Mouse (Mus musculus) MEL-GATA-1-ER (cell line): ENCODE data around the gene Pip5k1c.

Experiments
- DNase-seq: peaks from one replicate; pipeline ENCODE4 v3.0.0-alpha.2; 2012; ENCODE audit warnings: low read depth; ENCODE audit errors: extremely low read depth

Gene Pip5k1c

DNA sequence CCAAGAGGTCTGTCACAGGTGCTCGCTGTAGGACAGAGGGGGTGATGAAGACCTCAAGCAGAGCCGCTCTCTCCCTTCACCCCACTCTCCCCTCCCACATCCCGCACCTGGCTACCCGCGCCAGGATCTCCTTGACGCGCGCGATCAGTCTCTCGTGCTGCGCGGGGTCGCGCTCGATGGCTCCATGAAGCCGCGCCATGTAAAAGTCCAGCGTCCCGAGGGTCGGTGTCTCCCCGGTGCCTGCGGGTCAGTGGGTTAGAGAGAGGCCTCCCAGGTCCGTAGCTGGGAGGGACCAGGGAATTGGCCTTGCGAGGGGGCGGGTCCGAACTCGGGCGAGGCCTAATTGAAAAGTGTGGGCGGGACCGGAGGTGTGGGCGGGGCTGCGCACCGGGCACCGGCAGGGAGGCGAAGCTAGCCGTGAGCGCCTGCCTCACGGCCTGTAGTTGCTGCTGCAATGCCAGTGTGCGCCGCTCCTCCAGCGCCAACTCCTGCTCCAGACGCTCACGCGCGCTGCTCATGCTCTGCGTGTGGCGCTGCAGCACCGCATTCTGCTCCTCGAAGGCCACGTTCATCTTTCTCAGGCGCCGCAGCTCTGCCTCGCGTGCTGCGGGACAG is 53.8 kb downstream of the Pip5k1c start:
- no peak for DNase-seq

GRCm38 (mm10) chr10:81349146-81349545 is 56.4 kb downstream of the Pip5k1c start:
- no peak for DNase-seq

- no peak for DNase-seq
These were observed 57.2 kb downstream of the Pip5k1c start for GRCm38 (mm10) chr10:81349961-81350350.

- DNase-seq, result peak; percentile 93
These were observed 57.7 kb downstream of the Pip5k1c start, which contains the start of gene Hmg20b for GRCm38 (mm10) chr10:81350351-81351063. Hmg20b (minus strand) TSS chr10:81350480.

- peak; percentile 78 for DNase-seq
These were observed 59.0 kb downstream of the Pip5k1c start for GRCm38 (mm10) chr10:81351678-81352291.

GRCm38 (mm10) chr10:81354738-81355477 is 62.1 kb downstream of the Pip5k1c start:
- no peak for DNase-seq

GRCm38 (mm10) chr10:81355533-81355932 is 62.8 kb downstream of the Pip5k1c start:
- no peak for DNase-seq

DNA sequence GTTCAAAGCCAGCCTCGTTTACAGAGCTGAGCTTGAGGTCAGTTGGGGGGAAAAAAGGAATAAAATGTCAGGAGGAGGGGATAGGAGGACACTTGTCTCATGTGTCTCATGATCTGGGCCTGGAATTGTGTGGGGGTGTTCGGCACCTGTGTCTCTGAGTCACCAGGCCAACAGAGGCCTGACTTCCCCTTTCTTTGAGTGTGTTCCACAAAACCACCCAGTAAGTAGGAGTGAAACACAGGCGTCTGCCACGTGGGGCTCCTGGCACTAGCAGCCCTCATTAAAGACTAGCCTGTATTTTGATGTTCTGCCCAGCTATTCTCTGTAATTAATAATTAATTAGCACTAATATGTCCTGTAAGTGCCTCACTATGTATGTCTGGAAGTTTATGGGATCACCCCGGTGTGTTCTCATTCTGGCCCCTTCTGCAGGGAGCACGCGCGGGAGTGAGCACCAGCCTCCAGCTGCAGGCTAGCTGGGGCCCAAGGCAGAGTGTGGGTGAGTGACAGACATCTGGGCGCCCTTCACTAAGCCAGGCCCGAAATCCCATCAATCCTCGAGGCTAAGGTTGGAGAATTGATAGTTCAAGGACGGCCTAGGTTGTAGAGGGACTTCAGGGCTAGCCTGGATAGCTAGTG is 63.7 kb downstream of the Pip5k1c start:
- DNase-seq, result peak; percentile 88

GRCm38 (mm10) chr10:81356991-81357844 is 64.5 kb downstream of the Pip5k1c start, which contains the start of gene Mfsd12:
Mfsd12 (plus strand) TSS chr10:81357491.
- DNase-seq, result no peak

GRCm38 (mm10) chr10:81358209-81358608 is 65.4 kb downstream of the Pip5k1c start:
- no peak for DNase-seq

GRCm38 (mm10) chr10:81358841-81359240 is 66.1 kb downstream of the Pip5k1c start:
- DNase-seq, result no peak

- DNase-seq, result no peak
These were observed 68.0 kb downstream of the Pip5k1c start for GRCm38 (mm10) chr10:81360721-81361120.

DNA sequence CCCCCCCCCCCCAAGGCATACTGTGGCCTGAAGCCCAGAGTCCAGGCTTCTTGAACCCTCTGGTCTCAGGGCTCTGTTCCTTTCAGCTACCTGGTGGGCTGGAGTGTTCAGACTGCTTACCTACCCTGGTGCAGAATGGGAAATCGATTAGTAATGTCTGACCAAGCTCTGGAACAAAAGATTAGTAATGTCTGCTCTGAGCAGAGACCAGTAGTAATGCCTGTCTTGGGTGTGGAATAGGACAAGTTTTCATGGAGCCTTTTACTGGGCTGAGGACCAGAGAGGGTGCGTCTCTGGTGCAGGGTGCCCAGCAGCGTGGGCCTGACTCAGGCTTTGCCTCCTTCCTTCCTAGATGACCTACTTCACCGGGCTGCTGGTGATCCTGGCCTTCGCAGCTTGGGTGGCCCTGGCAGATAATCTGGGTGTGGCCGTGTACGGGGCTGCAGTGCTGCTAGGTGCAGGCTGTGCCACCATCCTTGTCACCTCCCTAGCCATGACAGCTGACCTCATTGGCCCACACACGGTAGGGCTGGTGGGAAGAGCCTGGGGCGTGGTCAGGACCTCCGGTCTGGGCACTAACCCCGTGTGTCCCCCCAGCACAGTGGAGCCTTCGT is 69.7 kb downstream of the Pip5k1c start:
- DNase-seq, result no peak

DNA sequence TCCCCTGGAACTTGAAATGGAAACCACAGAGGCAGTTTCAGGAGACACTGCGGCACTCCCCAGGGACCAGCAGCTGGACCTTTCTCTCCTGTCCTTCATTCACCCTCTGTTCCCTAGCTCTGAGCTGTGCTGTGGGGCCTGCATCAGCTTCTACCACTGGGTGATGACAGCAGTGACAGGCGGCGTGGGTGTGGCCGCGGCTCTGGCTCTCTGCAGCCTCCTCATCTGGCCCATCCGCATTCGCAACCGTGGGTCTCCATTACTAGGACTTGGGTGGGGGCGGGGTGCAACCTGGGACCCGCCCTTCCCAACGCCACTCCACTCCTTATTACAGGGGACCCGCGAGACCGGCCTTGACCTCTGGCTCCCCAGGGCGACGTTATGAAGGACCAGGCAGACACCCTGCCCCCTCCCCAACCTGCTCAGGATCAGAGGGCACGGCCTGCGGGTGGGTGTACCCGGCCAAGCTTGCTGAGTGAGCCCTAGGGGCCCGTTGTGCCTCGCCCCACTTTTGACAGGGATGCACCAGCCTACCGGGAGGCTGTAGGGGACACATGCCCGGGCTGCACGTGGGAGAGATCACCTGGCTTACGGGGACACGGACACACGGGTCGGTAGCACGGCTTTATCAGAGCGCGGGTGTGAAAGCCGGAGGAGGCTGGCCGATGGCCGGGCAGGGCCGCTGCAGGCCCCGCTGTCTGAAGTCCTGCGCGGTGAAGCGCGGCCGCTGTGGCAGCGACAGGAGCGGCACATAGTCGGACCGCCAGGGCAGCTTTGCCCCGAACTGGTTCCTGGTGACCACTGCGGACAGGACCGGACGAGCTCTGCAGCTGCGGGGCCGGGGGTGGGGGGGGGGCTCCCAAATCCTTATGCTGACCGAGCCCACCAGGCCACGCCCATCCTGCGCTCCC is 70.9 kb downstream of the Pip5k1c start:
- DNase-seq, result no peak

DNA sequence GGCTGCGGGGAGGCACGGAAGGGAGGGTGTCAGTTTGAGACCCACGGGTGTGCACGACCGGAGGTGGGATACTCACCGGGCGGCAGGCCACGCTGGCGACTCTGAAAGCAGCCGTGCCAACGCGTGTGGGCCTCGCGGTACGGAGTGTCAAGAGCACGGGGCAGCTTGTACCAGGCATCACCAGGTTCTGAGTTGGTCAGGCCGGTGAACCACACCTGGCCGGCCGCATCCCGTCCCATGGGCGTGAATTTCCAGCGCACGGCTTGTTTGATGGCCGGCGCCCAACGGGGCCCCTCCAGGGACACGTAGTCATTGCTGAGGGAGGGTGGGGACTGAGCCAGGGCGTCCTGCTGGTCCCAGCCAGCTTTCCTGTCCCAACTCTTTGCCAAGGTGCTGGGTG is 71.9 kb downstream of the Pip5k1c start:
- no peak for DNase-seq

DNA sequence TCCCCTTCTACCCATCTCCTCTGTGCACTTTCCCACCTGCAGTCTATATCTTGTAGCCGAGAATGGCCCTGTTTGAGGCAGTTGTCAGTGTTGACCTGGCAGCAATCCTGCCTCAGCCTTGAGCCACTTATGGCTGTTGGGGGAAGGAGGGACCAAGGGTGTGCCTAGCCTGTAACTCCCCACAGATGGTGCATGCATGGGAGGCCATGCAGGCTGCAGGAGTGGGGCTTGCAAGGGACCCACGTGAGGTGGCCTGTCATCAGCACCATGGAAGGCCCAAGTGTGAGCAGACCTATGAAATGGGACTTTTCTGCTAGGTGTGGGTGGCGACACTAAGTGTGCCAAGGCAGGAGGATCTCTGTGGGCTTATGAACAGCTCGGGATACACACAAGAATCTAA is 72.3 kb downstream of the Pip5k1c start:
- no peak for DNase-seq

DNA sequence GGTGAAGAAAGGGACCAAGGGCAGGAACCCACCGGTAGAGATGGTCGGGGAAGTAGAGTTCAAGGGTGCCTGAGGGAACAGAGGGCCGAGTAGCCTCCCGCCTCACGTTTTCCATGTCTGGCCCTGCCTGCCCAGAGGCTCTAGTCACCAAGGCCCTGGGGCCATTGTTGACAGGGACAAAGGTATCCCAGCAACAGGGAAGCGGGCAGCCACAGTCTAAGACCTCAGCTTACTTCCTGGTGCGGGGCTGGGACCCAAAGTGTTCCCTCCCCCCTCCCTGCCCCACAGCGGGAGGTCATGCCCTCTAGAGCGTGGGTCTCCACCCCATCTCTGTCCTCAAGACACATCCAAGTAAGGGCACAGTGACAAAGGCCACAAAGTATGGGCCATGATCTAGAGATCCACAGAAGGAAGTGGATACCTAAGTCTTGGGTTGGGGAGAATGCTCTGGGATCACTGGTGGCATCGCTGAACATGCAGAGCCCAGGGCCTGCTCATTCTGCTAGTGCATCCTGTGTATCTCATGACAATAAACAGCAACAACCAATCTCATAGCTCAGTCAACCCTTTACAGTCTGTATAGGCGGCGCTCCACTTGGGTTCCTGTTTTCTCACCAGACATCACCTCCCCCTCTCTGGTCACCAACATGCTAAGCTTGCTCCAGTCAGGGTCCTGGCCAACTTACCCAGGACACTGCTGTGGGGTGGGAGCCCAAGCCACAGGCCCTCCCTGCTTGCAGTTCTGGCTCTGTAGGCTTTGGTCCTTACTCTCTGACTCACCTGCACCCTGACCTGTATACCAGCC is 73.1 kb downstream of the Pip5k1c start, which contains the start of gene 4930404N11Rik:
Gene 4930404N11Rik, minus strand, starts transcription at position 145 of the 805 bp plus-strand sequence.
- DNase-seq, result no peak
